Mouse (Mus musculus) brown adipose tissue, adult 24 weeks (tissue): ENCODE measurements around the gene Enpp1. TPM values are rescaled to one million over a fixed set of nuclear protein-coding genes. Genes with fewer than 3 reads are reported as not detected.
A peak's percentile ranks its signal among the peaks of the same experiment; 100 is the strongest.

Experiments
- H3K27ac ChIP-seq: fragments of 200-500 bp; replicated peaks from 2 replicates; pipeline ENCODE4 v1.5.1; 2012; ENCODE audit warnings: low read depth, mild to moderate bottlenecking, low read length
- H3K4me1 ChIP-seq: fragments of 200-500 bp; 2 replicates; pipeline ENCODE4 v1.6.1; 2012; ENCODE audit warnings: low read length, mixed read lengths; ENCODE audit not compliant: control insufficient read depth, insufficient read depth, insufficient read length
- H3K4me3 ChIP-seq: fragments of 200-500 bp; 2 replicates; pipeline ENCODE4 v1.5.1; 2012; ENCODE audit warnings: low read depth, mild to moderate bottlenecking, low read length, moderate library complexity; ENCODE audit not compliant: insufficient read depth
- polyA plus RNA-seq: library from polyadenylated mRNA; stranded (reverse); fragments of >200 nt; gene quantifications from 2 replicates; pipeline ENCODE4 v1.2.4, GENCODE M21; 2012; ENCODE audit not compliant: missing spikeins, insufficient read depth, insufficient read length

Enpp1 gene
- polyA plus RNA-seq, 1 experiment, result 0.52 TPM

DNA sequence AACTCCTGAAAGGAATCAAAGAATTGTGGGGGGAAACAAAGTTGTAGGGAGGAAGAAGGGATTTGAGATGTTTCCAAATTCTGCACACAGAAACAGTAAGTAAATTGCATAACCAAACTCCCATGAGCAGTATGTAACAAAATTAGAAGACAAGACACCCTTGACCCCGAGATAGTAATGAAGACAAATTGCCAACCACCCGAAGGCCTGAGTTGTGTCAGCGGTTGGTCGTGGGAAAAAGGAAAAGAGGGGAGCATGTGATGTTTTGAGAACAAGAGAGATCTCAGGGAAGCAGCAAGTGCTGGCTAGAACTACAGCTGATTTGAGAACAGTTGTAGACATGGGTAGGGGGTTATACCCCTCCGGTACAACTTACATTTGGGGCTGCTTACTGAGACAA lies 112.2 kb downstream of the Enpp1 start:
- no peak overlapping the region for H3K4me3 ChIP-seq
- H3K27ac ChIP-seq, result no peak overlapping the region; the same call in 1 of the 2 replicates
- no peaks in the 10 kb centered on the region for H3K4me1 ChIP-seq

DNA sequence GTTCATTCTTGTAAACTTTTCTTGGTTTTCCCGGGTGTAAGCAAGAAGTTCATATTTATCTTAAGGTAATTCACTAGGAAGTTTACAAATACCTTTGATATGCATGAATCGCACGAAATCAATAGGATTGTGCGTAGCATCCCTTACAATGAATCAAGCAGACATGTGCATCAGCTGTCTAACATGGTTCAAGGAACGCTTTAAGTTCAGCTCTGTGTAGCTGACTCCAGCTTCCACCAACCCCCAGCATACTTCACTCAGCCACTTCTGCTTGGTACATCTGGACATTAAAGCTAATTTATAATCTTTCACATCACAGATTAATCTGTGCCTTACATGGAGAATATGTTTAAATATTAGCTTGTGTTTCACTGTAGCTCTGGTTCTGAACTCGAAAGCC lies 113.3 kb downstream of the Enpp1 start:
- Histone ChIP-seq H3K4me1 (no peaks in the 10 kb centered on the region), H3K4me3 (no peak overlapping the region), H3K27ac (no peak overlapping the region)

DNA sequence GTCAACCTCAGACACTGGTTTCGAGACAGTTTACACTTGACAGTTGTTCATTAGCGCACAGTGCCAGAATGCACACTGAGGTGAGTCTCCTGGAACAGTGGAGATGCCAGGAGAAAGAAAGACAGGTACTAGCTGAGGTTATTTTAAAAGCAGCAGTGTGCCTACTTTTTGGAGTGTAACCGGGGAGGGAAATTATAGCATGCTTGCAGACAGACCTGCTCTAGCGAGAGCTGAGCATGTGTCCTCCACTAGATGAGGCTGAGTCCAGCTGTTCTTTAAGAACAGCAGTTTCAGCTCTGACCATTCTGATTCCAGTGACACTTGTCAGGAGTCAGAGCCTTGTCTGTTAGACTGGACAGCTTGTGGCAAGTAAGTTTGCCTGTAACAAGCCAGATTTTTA lies 114.2 kb downstream of the Enpp1 start:
- no peak overlapping the region for H3K27ac ChIP-seq
- H3K4me3 ChIP-seq, result no peak overlapping the region
- H3K4me1 ChIP-seq, result no peaks in the 10 kb centered on the region

DNA sequence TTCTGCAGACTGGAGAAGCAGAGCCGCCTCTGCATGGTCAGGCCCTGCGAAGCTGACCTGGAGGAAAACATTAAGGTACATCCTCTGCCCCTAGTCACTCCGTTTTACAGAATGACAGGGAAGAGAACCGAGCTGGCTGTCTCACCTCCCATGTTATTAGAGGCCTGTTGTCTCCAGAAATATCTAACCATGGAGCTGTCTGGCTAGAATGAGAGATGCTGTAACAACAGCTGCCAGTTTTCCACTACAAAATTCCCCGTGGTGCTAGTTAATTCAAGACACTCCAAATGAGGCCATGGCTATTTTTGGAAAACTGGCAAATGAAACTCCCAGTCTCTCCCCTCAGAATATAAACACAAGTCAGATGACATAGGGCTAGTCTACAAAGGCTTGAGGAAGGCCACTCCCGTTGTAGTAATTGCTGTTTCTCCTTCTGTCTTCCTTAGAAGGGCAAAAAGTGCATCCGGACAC lies 115.1 kb downstream of the Enpp1 start:
- Histone ChIP-seq H3K4me3 (peak overlapping the region; percentile 19; the same call in 1 of the 2 replicates), H3K4me1 (no peaks in the 10 kb centered on the region), H3K27ac (no peak overlapping the region)

DNA sequence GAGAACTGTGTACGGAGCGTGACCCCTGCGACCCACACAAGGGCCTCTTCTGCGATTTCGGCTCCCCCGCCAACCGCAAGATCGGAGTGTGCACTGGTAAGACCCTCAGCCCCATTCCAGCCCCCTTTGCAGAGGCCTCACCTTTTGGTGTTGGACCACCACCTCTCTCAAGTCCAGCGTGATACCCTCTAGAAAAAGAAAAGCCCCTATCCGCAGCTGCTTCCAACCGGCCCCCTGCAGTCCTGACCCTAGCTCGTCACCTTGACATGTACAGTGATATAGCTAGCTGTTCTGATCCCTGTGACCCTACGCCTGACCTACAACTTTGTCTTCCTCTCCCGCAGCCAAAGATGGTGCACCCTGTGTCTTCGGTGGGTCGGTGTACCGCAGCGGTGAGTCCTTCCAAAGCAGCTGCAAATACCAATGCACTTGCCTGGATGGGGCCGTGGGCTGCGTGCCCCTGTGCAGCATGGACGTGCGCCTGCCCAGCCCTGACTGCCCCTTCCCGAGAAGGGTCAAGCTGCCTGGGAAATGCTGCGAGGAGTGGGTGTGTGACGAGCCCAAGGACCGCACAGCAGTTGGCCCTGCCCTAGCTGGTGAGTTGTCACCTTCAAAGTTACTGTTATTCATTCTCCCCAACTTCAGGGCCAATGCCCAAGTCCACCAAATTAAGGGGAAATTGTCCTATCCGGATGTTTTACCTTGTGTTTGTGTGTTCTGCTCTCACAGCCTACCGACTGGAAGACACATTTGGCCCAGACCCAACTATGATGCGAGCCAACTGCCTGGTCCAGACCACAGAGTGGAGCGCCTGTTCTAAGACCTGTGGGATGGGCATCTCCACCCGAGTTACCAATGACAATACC lies 115.7 kb downstream of the Enpp1 start:
- Histone ChIP-seq H3K4me1 (no peaks in the 10 kb centered on the region), H3K27ac (no peak overlapping the region), H3K4me3 (peak overlapping the region; percentile 58)

DNA sequence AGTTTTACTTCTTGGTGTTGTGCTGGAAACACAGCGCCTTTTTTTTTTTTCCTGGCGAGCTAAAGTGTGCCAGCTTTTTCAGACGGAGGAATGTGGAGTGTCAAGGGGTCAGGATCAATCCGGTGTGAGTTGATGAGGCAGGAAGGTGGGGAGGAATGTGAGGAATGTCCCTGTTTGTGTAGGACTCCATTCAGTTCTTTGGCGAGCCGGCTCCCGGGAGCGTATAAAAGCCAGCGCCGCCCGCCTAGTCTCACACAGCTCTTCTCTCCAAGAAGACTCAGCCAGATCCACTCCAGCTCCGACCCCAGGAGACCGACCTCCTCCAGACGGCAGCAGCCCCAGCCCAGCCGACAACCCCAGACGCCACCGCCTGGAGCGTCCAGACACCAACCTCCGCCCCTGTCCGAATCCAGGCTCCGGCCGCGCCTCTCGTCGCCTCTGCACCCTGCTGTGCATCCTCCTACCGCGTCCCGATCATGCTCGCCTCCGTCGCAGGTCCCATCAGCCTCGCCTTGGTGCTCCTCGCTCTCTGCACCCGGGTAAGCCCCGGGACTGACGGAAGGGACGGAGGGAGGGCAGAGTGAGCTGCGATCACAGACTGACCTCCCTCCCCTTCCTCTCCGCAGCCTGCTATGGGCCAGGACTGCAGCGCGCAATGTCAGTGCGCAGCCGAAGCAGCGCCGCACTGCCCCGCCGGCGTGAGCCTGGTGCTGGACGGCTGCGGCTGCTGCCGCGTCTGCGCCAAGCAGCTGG lies 116.5 kb downstream of the Enpp1 start, which contains the start of gene Ccn2:
Gene Ccn2, plus strand, starts transcription at position 193 of the 753 bp plus-strand sequence.
- no peak within 1 kb of the TSS for H3K27ac ChIP-seq
- no peaks in the 10 kb centered on the region for H3K4me1 ChIP-seq
- H3K4me3 ChIP-seq, result peak within 1 kb of the TSS; percentile 58

DNA sequence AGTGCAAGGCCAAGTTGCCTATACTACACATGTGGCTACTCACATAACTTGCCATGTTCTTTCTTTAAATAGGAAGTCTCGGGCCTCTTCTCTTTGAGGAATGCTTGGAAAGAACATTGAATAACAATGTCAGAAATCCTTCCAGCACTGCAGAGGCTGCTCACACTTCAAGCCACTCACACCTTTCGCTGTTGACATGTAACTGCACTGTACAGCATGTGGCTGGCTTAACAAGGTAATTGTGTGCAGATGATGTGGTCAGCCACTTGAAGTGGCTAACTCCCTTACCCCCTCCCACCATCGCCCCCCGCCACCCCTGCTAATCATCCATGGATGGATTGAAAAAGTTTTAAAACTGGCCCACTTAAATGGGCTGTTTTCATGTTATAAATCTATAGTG lies 118.4 kb downstream of the Enpp1 start:
- no peaks in the 10 kb centered on the region for H3K4me1 ChIP-seq
- no peak overlapping the region for H3K27ac ChIP-seq
- H3K4me3 ChIP-seq, result no peak overlapping the region

DNA sequence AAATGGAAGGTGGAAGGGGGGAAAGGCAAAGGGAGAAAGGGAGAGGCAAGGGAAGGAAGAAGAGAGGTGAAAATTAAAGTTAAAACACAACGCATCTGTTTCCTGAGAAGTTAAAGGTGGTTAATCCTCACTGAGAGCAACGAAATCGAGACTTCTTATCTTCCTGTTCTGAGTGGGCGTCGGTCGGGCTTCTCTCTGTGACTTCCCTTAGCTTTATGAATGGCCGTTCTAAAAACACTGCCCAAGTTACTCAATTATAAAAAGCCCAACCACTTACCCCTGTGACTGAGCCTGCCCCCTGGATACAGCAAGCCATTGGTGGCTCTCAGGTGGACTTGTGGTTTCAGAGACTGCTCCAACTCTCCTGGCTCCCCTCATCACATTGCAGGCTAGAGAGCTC lies 119.0 kb downstream of the Enpp1 start:
- H3K27ac ChIP-seq, result no peak overlapping the region

DNA sequence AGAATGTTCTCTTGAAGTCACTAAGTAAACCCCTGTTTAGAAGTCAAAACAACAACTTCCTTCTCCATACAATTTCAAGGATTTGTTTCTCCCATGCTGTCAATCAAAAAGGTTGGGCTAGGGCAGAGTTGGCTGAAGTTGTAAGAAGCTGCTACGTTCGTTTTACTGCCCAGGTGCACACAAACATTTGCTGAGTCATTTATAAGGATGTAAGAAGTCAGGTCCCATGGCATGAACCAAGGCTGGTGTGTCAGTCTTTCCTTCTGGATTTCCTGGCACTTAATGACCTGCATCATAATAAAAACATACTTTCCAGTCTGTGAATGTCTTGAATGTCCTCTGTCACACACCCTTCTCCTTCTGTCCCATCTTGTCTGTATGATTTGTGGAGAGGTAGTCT lies 119.6 kb downstream of the Enpp1 start:
- H3K4me3 ChIP-seq, result no peak overlapping the region
- H3K4me1 ChIP-seq, result no peaks in the 10 kb centered on the region
- H3K27ac ChIP-seq, result no peak overlapping the region

More for the DNA sequence above, 119.0 kb downstream of the Enpp1 start:
- Histone ChIP-seq H3K4me3 (no peak overlapping the region), H3K4me1 (no peaks in the 10 kb centered on the region)

DNA sequence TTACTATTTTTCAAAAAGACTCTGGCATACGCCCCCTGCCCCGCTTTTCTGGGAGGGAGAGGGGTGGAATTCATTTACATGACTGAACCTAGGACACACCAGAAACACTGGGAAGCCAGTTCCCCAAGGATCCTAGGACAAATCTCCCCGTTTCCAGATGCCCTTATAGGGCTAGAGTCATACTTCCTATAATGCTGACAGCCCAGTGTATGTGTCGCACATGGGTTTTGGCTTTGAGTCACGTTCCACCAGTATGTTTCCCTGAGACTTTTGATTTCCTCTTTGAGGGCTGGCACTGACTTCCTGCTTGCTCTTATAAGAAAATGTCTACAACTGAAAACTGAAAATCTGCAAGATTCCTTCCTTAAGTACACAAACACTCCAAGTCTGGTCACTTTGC lies 120.2 kb downstream of the Enpp1 start:
- no peak overlapping the region for H3K27ac ChIP-seq
- no peaks in the 10 kb centered on the region for H3K4me1 ChIP-seq
- H3K4me3 ChIP-seq, result no peak overlapping the region

DNA sequence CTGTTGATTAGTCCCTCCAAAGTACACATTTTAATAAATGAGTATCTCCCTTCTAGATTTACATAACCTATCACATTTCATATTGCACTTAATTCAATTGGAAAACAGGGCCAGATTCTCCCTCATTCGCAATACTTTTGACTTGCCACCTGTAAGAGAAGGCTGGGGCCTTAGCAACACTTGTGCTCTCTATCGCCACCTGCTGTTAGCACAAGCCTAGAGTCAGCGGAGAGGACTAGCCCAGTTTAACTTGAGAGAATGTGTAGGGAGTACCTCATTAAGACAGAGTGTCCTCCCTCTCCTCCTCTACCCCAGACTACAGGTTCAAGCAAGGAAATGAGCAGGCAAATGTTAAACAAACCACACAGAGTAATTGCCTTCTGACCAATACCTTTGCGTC lies 120.8 kb downstream of the Enpp1 start:
- Histone ChIP-seq H3K27ac (no peak overlapping the region), H3K4me3 (no peak overlapping the region), H3K4me1 (no peaks in the 10 kb centered on the region)

DNA sequence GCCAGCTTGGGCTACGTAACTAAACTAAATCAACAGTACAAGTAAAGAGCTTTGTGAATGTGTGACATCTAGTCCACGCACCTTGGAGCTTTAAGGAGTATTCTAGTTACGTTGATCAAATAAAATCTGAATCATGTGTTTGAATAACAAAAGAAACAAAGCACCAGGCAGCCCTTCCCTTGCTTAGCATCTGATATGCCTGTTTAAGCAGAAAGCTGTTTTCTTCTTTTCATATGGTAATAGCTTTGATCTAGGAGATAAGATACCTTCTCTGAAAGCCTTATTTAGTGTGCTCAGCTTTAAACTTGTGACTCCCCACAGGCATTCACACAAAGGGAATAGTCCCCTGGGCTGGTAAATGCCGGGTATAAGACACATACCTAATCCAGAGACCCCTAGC lies 121.4 kb downstream of the Enpp1 start:
- H3K27ac ChIP-seq, result no peak overlapping the region
- no peaks in the 10 kb centered on the region for H3K4me1 ChIP-seq

DNA sequence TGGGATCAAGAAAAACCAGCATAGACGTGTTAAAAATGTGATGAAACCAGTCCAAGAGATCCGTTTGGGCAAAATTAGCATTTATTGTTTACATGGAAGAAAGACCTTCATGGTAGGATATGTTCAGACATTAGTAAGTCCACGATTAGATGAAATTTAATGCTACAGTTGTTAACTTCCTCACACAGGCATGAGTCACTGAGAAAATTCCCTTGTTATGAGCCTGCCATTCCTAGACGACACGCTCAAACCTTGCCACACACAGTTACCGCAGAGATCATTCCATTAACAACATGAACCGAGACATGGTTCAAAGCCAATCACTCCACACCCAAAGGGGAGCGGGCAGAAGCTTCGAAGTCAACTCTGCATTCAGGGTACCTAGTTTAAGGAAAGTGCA lies 122.7 kb downstream of the Enpp1 start:
- no peaks in the 10 kb centered on the region for H3K4me1 ChIP-seq
- no peak overlapping the region for H3K4me3 ChIP-seq
- H3K27ac ChIP-seq, result no peak overlapping the region

More for the DNA sequence above, 121.4 kb downstream of the Enpp1 start:
- H3K4me3 ChIP-seq, result no peak overlapping the region

DNA sequence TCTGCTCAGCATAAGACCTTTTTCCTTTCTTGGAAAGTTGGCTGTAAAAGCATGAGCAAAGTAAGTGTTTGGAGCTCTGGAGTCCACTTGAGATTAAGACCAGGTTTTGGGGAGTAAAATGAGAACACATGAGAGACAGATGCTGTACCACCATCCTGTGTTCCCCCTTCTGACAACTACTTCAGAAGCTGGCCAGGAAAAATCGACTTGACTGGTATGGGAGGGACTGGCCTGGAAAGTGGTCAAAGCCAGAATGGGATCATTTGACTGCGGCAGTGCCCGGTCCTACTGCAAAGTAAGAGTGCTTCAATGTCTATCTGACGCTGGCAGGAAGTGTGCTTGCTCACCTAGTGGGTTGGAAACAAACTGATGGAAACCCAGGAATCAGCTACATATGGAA lies 123.1 kb downstream of the Enpp1 start:
- H3K4me3 ChIP-seq, result no peak overlapping the region
- no peak overlapping the region for H3K27ac ChIP-seq
- H3K4me1 ChIP-seq, result no peaks in the 10 kb centered on the region
